Mouse (Mus musculus) limb, embryonic 15.5 days (tissue): ENCODE measurements at regions not wholly inside any gene's neighbourhood (a gene's known extent, or its start where the extent isn't known, plus 50 kb on each side); places are given as distances from the start of the nearest gene placed in this dataset.
"Not testable (repeated sequence)": the region's sequence is repeated elsewhere in the genome, so short reads cannot be mapped to it uniquely, and the experiment has no call there.

Experiments
- ATAC-seq: fragments of 200-750 bp; cut with Nextera tagmentation; 2 replicates; pipeline ENCODE4 v1.8.0; 2017; ENCODE audit warnings: low read depth, moderate TSS enrichment; ENCODE audit not compliant: insufficient number of reproducible peaks, low FRiP score, low TSS enrichment
- H3K27ac ChIP-seq: fragments of 300-500 bp; sonication (generic); 2 replicates; pipeline ENCODE4 v1.5.1; 2015; ENCODE audit warnings: moderate library complexity, mild to moderate bottlenecking, inconsistent platforms
- H3K27me3 ChIP-seq: fragments of 300-500 bp; sonication (generic); 2 replicates; pipeline ENCODE4 v1.6.1; 2015; ENCODE audit warnings: inconsistent platforms
- H3K36me3 ChIP-seq: fragments of 300-500 bp; sonication (generic); 2 replicates; pipeline ENCODE4 v1.6.1; 2015; ENCODE audit warnings: inconsistent platforms
- H3K4me1 ChIP-seq: fragments of 300-500 bp; sonication (generic); 2 replicates; pipeline ENCODE4 v1.6.1; 2015; ENCODE audit warnings: inconsistent platforms
- H3K4me2 ChIP-seq: fragments of 300-500 bp; sonication (generic); 2 replicates; pipeline ENCODE4 v1.6.1; 2015; ENCODE audit warnings: mild to moderate bottlenecking, inconsistent platforms
- H3K4me3 ChIP-seq: fragments of 300-500 bp; sonication (generic); 2 replicates; pipeline ENCODE4 v1.5.1; 2015; ENCODE audit warnings: mild to moderate bottlenecking, inconsistent platforms
- H3K9ac ChIP-seq: fragments of 300-500 bp; sonication (generic); 2 replicates; pipeline ENCODE4 v1.6.1; 2015; ENCODE audit warnings: inconsistent platforms
- H3K9me3 ChIP-seq: fragments of 300-500 bp; sonication (generic); 2 replicates; pipeline ENCODE4 v1.6.1; 2016; ENCODE audit warnings: inconsistent platforms
- WGBS: fragments of 180-500 bp; shearing (Covaris S2); methylation state at CpG from one replicate; pipeline ENCODE4 v1.1.7; 2015; 5-methylcytosine and 5-hydroxymethylcytosine counted together

DNA sequence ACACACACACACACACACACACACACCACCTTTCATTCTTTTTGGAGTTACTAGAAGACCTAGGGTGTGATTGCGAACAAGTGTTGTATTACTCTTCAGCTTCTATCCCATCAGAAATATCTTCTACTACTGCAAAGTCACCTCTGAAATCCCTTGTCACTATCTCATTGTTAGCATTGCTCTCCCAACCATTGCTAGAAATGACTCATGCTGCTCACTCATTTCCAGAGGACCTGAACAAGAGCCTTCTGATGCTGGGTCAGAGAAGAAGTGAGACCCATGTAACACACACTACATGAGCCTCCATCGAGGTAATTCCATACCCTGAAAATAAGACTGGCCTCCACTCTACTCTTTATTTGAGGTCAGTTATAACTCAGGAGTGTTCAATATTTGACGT is 191.1 kb downstream of the Nuak1 start:
- WGBS: 88% methylated on average over 3 of the region's 3 CpGs
- Histone ChIP-seq H3K9me3 (no peaks in the 10 kb centered on the region), H3K4me1 (no peaks in the 10 kb centered on the region), H3K27ac (no peak overlapping the region), H3K9ac (no peak overlapping the region), H3K4me2 (no peak overlapping the region), H3K36me3 (no peaks in the 10 kb centered on the region), H3K27me3 (no peaks in the 10 kb centered on the region), H3K4me3 (no peak overlapping the region)
- ATAC-seq: no peak

DNA sequence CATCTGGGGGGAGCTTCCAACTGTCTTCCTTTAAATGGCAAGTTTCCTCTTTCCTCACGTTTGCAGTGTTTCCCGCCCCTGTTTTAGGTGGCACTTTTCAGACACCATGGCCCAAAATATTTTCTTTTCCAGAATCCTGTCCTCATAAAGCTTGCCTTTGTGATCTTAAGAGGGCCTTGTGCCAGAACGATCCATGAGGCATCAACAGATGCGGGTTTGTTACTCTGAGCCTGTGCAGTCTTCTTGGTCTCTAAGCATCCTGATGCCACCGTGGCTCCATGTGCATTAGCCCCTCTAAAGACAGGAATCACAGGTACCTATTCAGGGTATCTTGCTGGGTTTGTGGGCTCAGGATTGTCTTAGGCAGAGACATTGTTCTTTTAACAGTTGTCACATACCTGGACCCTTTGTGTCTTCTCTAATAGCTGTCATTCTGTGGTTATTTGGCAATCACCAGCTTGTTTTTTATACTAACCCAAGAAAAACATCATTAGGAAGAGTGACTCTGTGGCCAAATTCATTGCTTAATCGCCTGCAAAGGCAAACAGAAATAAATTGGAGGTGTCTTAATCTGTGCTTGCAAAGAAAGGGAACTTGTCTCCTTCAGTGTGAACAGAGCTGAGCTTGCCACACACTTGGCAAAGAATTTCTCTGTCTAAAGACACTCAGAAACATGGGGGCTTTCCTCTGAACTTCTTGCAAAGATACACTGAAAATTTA is 179.3 kb downstream of the Nuak1 start:
- Histone ChIP-seq H3K27ac (no peak overlapping the region), H3K4me2 (no peak overlapping the region), H3K9me3 (no peaks in the 10 kb centered on the region), H3K27me3 (no peaks in the 10 kb centered on the region), H3K9ac (no peak overlapping the region), H3K4me3 (no peak overlapping the region), H3K36me3 (no peaks in the 10 kb centered on the region), H3K4me1 (0 out of 2 replicates have a peak, but pooled peaks cover 2% of the 10 kb centered on the region)
- 77% methylated on average over 6 of the region's 6 CpGs for WGBS
- no peak for ATAC-seq

DNA sequence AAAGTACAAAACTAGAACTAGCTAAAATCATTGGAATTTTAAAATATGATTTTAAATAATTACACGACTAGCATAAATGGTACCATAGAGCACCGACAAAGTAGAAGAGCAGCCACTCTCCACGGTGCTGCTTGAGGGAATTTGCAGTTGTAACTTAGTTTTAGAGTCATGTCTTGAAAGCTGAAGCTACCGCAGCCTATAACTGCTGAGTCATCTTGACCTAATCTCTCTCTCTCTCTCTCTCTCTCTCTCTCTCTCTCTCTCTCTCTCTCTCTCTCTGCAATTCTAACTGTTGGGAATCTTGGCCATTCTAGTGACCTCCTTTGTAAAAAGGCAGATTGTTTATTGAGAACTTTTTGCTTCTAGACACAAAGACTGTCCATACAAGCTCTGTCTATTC is 177.5 kb downstream of the Nuak1 start:
- H3K4me1 ChIP-seq: no peaks in the 10 kb centered on the region
- 85% methylated on average over 4 of the region's 4 CpGs for WGBS
- no peak for ATAC-seq
- H3K4me3 ChIP-seq: no peak overlapping the region
- H3K9ac ChIP-seq: no peak overlapping the region
- H3K4me2 ChIP-seq: no peak overlapping the region
- H3K36me3 ChIP-seq: no peaks in the 10 kb centered on the region
- H3K27me3 ChIP-seq: no peaks in the 10 kb centered on the region
- no peak overlapping the region for H3K27ac ChIP-seq
- no peaks in the 10 kb centered on the region for H3K9me3 ChIP-seq

DNA sequence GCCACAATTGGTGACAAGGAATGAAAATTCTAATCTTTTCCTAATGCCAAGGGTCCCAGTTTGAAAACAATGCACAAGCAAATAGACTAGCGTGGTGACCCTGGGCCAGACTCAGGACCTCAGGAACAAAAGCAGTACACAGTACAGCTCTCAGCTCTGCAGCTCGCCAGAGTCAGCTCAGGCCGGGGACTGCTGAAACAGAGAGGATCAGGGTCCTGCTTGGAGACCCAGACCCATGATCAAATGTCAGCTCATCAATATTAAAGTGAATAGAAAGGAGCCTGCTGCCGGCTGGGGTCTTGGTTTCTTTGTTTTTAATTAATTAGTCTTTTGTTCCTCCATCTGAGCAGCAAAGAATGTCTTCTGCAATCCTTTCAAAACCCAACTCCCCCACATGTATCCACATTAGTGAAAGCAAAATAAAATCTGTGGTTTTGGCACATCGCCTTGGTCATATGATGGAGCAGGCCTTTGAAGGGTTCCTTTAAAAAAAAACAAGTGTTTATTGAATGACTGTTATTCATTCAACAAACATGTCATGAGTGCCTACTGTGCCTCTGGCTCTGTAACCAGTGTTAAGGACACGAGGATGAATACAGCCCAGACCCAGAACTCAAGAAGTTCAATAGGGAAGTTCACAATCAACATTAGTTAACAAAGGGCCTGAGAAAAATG is 154.4 kb downstream of the Nuak1 start:
- Histone ChIP-seq H3K36me3 (no peaks in the 10 kb centered on the region), H3K4me2 (no peak overlapping the region), H3K9ac (no peak overlapping the region), H3K9me3 (no peaks in the 10 kb centered on the region), H3K4me1 (no peaks in the 10 kb centered on the region), H3K27me3 (no peaks in the 10 kb centered on the region), H3K27ac (no peak overlapping the region), H3K4me3 (no peak overlapping the region)
- 63% methylated on average over 6 of the region's 6 CpGs for WGBS
- no peak for ATAC-seq

DNA sequence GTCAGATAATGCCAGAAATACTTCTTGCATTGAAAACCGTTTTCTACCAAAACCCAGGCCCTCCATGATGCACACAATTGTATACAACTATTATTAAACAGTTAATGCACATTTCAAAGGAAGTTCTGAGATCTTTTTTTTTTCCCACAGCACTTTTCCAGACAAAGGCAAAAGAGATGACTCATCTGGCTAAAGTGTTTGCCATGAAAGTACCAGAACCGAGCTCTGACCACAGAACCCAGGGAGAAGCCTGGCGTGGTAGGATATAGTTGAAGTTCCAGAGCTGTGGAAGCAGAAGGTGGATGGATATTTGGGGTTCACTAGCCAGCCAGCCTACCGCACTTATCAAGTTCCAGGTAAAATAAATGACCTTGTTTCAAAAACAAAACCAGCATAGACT is 146.0 kb downstream of the Nuak1 start:
- Histone ChIP-seq H3K9me3 (no peaks in the 10 kb centered on the region), H3K4me1 (no peaks in the 10 kb centered on the region), H3K9ac (no peak overlapping the region), H3K4me2 (no peak overlapping the region), H3K27me3 (no peaks in the 10 kb centered on the region), H3K27ac (no peak overlapping the region), H3K4me3 (no peak overlapping the region), H3K36me3 (no peaks in the 10 kb centered on the region)
- no peak for ATAC-seq
- WGBS: 86% methylated on average over 4 of the region's 4 CpGs

DNA sequence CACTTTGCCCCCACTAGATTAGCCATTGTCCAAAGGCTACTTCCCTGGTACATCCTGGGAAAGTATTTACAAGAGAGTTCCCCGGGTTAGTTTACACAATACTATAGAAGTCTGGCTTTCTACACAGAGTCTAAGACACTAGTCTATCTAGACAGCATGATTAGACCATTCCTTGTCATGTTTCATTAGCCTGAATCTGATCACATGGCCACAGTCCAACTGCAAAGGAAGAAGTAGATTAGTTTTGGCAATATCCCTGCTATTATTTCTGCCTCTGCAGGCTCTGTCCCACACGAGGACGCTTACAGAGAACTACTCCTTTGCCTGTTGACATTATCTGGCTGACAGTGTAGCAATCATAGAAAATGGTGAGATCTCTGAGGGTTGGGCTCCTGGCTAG is 144.2 kb downstream of the Nuak1 start:
- H3K27me3 ChIP-seq: no peaks in the 10 kb centered on the region
- no peak overlapping the region for H3K4me3 ChIP-seq
- no peak overlapping the region for H3K4me2 ChIP-seq
- H3K4me1 ChIP-seq: no peaks in the 10 kb centered on the region
- no peak overlapping the region for H3K27ac ChIP-seq
- 79% methylated on average over 3 of the region's 3 CpGs for WGBS
- H3K9me3 ChIP-seq: no peaks in the 10 kb centered on the region
- no peak for ATAC-seq
- no peaks in the 10 kb centered on the region for H3K36me3 ChIP-seq
- no peak overlapping the region for H3K9ac ChIP-seq

DNA sequence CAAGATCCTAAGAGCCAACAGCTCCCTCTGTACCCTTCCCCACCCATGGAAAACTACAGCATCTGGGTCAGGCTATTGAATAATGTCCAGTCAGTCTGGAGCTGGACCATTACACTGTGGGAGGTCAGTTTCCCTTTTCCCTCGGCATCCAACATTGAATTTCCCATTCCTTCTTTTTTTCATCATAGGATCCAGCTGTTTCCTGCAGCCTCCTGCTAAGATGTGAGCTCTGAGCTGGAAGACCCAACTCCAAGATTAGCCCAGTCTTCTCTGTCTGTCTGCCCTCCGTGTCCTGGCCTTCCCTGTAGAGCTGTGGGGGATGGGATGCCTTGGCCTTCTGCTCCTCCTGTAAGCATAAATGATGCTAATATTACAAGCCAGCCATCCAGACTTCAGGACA is 138.8 kb downstream of the Nuak1 start:
- WGBS: 61% methylated on average over 2 of the region's 2 CpGs
- H3K4me3 ChIP-seq: no peak overlapping the region
- no peak overlapping the region for H3K27ac ChIP-seq
- H3K9me3 ChIP-seq: no peaks in the 10 kb centered on the region
- H3K9ac ChIP-seq: no peak overlapping the region
- no peaks in the 10 kb centered on the region for H3K36me3 ChIP-seq
- no peaks in the 10 kb centered on the region for H3K4me1 ChIP-seq
- no peak overlapping the region for H3K4me2 ChIP-seq
- no peak for ATAC-seq
- no peaks in the 10 kb centered on the region for H3K27me3 ChIP-seq

DNA sequence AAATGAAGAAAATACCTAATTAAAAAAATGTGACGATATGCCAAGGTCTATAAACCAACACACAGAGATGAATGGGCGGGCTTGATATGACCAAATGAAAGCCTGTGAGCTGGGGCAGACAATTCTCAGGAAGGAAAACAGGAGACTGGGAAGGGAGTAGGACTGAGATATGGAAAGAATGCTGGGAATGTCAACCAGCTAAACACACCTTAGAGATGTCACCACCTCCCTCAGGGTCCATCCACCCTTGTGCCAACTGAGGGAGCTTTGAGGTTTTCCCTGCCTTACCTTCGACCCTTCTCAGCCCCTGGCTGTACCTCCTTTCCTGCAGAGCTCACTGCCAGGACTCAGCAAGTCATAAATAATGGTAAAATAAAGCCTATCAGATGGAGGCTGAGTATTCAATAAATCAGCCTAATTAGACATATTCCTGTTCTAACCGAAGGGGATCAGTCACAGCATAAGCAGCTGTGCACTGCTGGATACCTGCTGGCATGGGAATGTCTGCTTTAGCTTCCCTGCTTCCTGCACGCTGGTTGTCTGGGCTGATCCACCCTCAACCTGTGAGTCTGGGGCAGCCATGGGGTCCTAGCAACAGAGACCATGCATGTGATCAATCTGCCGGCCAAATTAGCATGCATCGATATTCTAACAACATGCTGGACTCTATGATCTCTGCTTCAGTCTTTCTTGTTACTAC is 137.4 kb downstream of the Nuak1 start:
- no peak overlapping the region for H3K4me3 ChIP-seq
- no peak overlapping the region for H3K9ac ChIP-seq
- H3K27ac ChIP-seq: no peak overlapping the region
- WGBS: 37% methylated on average over 7 of the region's 7 CpGs
- no peaks in the 10 kb centered on the region for H3K4me1 ChIP-seq
- H3K9me3 ChIP-seq: no peaks in the 10 kb centered on the region
- no peaks in the 10 kb centered on the region for H3K36me3 ChIP-seq
- no peak for ATAC-seq
- H3K4me2 ChIP-seq: no peak overlapping the region
- no peaks in the 10 kb centered on the region for H3K27me3 ChIP-seq

DNA sequence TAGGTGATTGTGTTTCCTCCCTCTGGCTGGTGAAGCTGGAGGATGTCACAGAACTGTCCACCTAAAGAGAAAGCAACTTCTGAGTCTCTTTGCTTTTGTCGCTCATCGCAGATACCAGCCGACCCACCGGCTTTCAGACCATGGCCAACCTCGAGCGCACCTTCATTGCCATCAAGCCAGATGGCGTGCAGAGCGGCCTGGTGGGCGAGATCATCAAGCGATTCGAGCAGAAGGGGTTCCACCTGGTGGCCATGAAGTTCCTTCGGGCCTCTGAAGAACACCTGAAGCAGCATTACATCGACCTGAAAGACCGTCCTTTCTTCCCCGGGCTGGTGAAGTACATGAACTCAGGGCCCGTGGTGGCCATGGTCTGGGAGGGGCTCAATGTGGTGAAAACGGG is 131.7 kb downstream of the Nuak1 start:
- not testable (repeated sequence) for H3K4me1 ChIP-seq, H3K27me3 ChIP-seq, H3K36me3 ChIP-seq, H3K9me3 ChIP-seq, H3K27ac ChIP-seq, H3K9ac ChIP-seq, H3K4me3 ChIP-seq, ATAC-seq, H3K4me2 ChIP-seq
- whole genome bisulfite sequencing: 92% methylated on average over 17 of the region's 17 CpGs

DNA sequence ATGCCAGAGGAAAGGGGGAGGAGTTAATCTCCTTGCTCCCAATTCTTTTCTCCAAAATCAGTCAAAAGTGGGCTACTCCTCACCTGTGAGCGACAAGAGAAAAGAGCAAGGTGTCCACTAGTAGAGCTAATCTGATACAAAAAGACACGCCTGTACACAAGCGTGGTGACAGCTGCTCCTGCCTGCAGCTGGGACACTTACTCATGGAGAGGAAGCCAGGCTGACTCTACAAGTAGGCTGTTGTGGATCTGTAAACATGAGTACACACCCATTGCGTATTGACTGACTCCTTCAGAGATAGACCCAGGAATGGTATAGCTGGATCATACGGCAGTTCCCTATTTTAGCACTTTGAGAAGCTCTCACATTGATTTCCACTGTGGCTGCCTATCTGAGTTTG is 129.7 kb downstream of the Nuak1 start:
- no peak overlapping the region for H3K9ac ChIP-seq
- H3K4me3 ChIP-seq: no peak overlapping the region
- 92% methylated on average over 5 of the region's 5 CpGs for WGBS

DNA sequence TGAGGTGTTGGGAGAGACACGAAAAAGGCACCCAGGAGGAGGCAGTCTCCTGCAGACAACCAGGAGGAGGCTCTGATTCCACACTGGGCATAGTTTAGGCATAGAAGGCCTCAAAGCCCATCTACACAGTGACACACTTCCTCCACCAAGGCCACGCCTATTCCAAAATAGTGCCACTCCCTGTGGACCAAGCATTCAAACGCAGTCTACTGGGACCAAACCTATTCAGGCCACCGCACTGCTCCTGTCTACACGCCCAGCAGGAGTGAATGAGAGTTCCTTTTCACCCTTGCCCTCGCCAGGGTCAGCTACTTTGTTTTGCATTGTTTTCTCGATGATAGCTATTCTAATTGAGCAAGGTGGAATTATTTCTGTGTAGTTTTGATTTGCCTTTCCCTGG is 127.7 kb downstream of the Nuak1 start:
- Histone ChIP-seq H3K9ac (no peak overlapping the region), H3K27ac (no peak overlapping the region), H3K4me2 (no peak overlapping the region), H3K9me3 (no peaks in the 10 kb centered on the region), H3K27me3 (no peaks in the 10 kb centered on the region), H3K4me3 (no peak overlapping the region), H3K36me3 (no peaks in the 10 kb centered on the region), H3K4me1 (no peaks in the 10 kb centered on the region)
- ATAC-seq: no peak
- 77% methylated on average over 7 of the region's 7 CpGs for WGBS

More for the DNA sequence above, 129.7 kb downstream of the Nuak1 start:
- no peak overlapping the region for H3K4me2 ChIP-seq
- no peaks in the 10 kb centered on the region for H3K4me1 ChIP-seq
- no peaks in the 10 kb centered on the region for H3K9me3 ChIP-seq
- H3K27ac ChIP-seq: no peak overlapping the region
- no peaks in the 10 kb centered on the region for H3K36me3 ChIP-seq
- H3K27me3 ChIP-seq: no peaks in the 10 kb centered on the region
- no peak for ATAC-seq

DNA sequence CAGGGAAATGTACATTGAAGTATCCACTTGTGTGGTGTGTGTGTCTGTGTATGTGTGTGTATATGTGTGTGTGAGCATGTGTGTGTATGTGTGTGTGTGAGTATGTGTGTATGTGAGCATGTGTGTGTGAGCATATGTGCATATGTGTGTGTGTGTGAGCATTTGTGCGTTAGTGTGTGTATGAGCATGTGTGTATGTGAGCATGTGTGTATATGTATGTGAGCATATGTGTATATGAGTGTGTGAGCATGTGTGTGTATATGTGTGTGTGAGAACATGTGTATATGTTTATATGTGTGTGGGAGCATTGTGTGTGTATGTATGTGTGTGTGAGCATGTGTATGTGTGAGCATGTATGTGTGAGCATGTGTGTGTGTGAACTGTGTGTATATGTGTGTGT is 123.5 kb downstream of the Nuak1 start:
- Histone ChIP-seq H3K4me2 (no peak overlapping the region), H3K27ac (no peak overlapping the region), H3K9ac (no peak overlapping the region), H3K36me3 (no peaks in the 10 kb centered on the region), H3K4me1 (no peaks in the 10 kb centered on the region), H3K27me3 (no peaks in the 10 kb centered on the region), H3K4me3 (no peak overlapping the region), H3K9me3 (no peaks in the 10 kb centered on the region)
- no peak for ATAC-seq
- 96% methylated on average over 1 of the region's 1 CpGs for WGBS
